Mouse (Mus musculus): ENCODE results near the gene Ddc.

GRCm38 (mm10) chr11:11805951-11806350 is 92.0 kb downstream of the Ddc start:
- TF ChIP-seq CTCF (IDR thresholded peaks at IDR 0.05 in 2 of 3, conservative IDR thresholded peaks at IDR 0.05 in 1 of 3; ENCODE audit: control insufficient read depth in 1 of 3, insufficient read depth in 1 of 3, low read depth in 2 of 3, low read length in 3 of 3, poor library complexity in 1 of 3, severe bottlenecking in 1 of 3) (no peak), POLR2A (IDR thresholded peaks at IDR 0.05; ENCODE audit: control insufficient read depth in 1 of 2, insufficient read depth in 1 of 2, low read depth in 1 of 2, low read length in 2 of 2, poor library complexity in 1 of 2) (no peak), E2F4 (IDR thresholded peaks at IDR 0.05; ENCODE audit: borderline replicate concordance, low read depth, low read length) (no peak), GATA1 (IDR thresholded peaks at IDR 0.05; ENCODE audit: low read depth, low read length) (0 out of 2 replicates have a peak, but pooled peaks have one; percentile 20), EP300 (IDR thresholded peaks at IDR 0.05; ENCODE audit: low read depth in 1 of 2, low read length in 2 of 2) (no peak), ELF1 (IDR thresholded peaks at IDR 0.05; ENCODE audit: low read depth, low read length) (no peak), JUND (IDR thresholded peaks at IDR 0.05; ENCODE audit: low read depth, low read length) (no peak), KAT2A (conservative IDR thresholded peaks at IDR 0.05; ENCODE audit: low read depth, low read length) (no peak), MAFK (IDR thresholded peaks at IDR 0.05; ENCODE audit: borderline replicate concordance, low read depth, low read length) (no peak), RAD21 (IDR thresholded peaks at IDR 0.05; ENCODE audit: low read depth, low read length) (no peak), TAL1 (IDR thresholded peaks at IDR 0.05; ENCODE audit: low read length) (no peak), UBTF (IDR thresholded peaks at IDR 0.05; ENCODE audit: borderline replicate concordance, insufficient read depth, low read depth, low read length) (no peak)

All from MEL (cell line).